Mouse (Mus musculus) lung, postnatal 0 days (tissue): ENCODE measurements around the gene Phox2a. TPM values are rescaled to one million over a fixed set of nuclear protein-coding genes. Genes with fewer than 3 reads are reported as not detected.

Experiments
- ATAC-seq: fragments of 200-750 bp; cut with Nextera tagmentation; 2 replicates; pipeline ENCODE4 v1.8.0; 2017; ENCODE audit warnings: moderate library complexity
- DNase-seq: peaks from one replicate; pipeline ENCODE4 v3.0.0-alpha.2; 2016; ENCODE audit warnings: low spot score
- H3K27ac ChIP-seq: fragments of 300-500 bp; sonication (generic); 2 replicates; pipeline ENCODE4 v1.5.1; 2014; ENCODE audit warnings: antibody characterized with exemption, mild to moderate bottlenecking, low read length, mixed read lengths
- H3K27me3 ChIP-seq: fragments of 300-500 bp; sonication (generic); replicated peaks from 2 replicates; pipeline ENCODE4 v1.6.1; 2014; ENCODE audit warnings: low read length, mixed read lengths; ENCODE audit not compliant: insufficient read depth
- H3K36me3 ChIP-seq: fragments of 300-500 bp; sonication (generic); 2 replicates; pipeline ENCODE4 v1.6.1; 2014; ENCODE audit warnings: low read length, mixed read lengths; ENCODE audit not compliant: insufficient read depth
- H3K4me1 ChIP-seq: fragments of 300-500 bp; sonication (generic); 2 replicates; pipeline ENCODE4 v1.6.1; 2014; ENCODE audit warnings: antibody characterized with exemption, low read depth, low read length, mixed read lengths; ENCODE audit not compliant: insufficient read depth
- H3K4me2 ChIP-seq: fragments of 300-500 bp; sonication (generic); replicated peaks from 2 replicates; pipeline ENCODE4 v1.6.1; 2014; ENCODE audit warnings: low read depth, mild to moderate bottlenecking, low read length, moderate library complexity, mixed read lengths
- H3K4me3 ChIP-seq: fragments of 300-500 bp; sonication (generic); 2 replicates; pipeline ENCODE4 v1.5.1; 2014; ENCODE audit warnings: low read depth, low read length
- H3K9ac ChIP-seq: fragments of 300-500 bp; sonication (generic); replicated peaks from 2 replicates; pipeline ENCODE4 v1.6.1; 2014; ENCODE audit warnings: low read depth, mild to moderate bottlenecking
- H3K9me3 ChIP-seq: fragments of 300-500 bp; sonication (generic); 2 replicates; pipeline ENCODE4 v1.6.1; 2016; ENCODE audit warnings: low read length, mixed read lengths
- CTCF ChIP-seq: IDR thresholded peaks from 2 replicates; pipeline ENCODE4 v1.5.1; 2016; ENCODE audit warnings: antibody characterized with exemption, mild to moderate bottlenecking
- EP300 ChIP-seq: IDR thresholded peaks from 2 replicates; pipeline ENCODE4 v1.6.1; 2016; ENCODE audit warnings: antibody characterized with exemption, mild to moderate bottlenecking, control low read depth
- whole genome bisulfite sequencing: fragments of 180-500 bp; shearing (Covaris S2); extraction: QIAGEN DNeasy Blood & Tissue Kit; methylation state at CpG from one replicate; pipeline ENCODE4 v1.1.7; 2014; 5-methylcytosine and 5-hydroxymethylcytosine counted together
- polyA plus RNA-seq: library from polyadenylated mRNA; unstranded; fragments of >200 nt; fragmentation: Nextera tagmentation; extraction: Ambion mirVana; gene quantifications from 2 replicates; pipeline ENCODE4 v1.2.1, GENCODE M21; 2015

Phox2a gene
- polyA plus RNA-seq, 1 experiment from 2014 or later: not detected

- DNase-seq (no peak), ATAC-seq (no peak)
- Histone ChIP-seq H3K36me3 (no peaks in the 10 kb centered on the region), H3K4me3 (no peak overlapping the region), H3K9ac (no peak overlapping the region), H3K9me3 (no peaks in the 10 kb centered on the region), H3K27me3 (no peaks in the 10 kb centered on the region), H3K27ac (no peak overlapping the region), H3K4me2 (no peak overlapping the region), H3K4me1 (no peaks in the 10 kb centered on the region)
- TF ChIP-seq CTCF: no peak
- no peak for TF ChIP-seq EP300
- 75% methylated on average over 2 of the region's 2 CpGs for WGBS
Measured at GRCm38 (mm10) chr7:101853816-101854215, 35.7 kb downstream of the Phox2a start.

DNA sequence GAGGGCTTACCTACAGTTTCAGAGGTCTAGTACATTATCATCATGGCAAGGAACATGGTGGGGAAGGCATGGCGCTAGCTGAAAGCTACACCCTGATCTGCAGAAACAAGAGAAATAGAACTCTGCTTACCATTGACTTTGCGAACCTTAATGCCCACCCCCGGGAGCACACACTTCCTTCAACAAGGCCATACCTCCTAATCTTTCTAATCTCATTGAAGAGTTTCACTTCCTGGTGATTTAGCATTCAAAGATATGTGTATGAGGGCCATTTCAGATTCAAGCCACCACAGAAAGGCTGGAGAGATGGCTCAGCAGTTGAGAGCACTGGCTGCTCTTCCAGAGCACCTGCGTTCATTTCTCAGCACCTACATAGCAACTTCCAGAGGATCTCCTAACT, 39.0 kb downstream of the Phox2a start, which contains the start of gene Folr2:
Gene Folr2 (minus strand): TSS at position 101 of the 400 bp plus-strand sequence.
- Histone ChIP-seq H3K4me2 (no peak within 1 kb of the TSS), H3K9me3 (no peaks in the 10 kb centered on the region), H3K27me3 (no peaks in the 10 kb centered on the region), H3K9ac (no peak within 1 kb of the TSS), H3K36me3 (no peaks in the 10 kb centered on the region), H3K4me3 (no peak within 1 kb of the TSS), H3K4me1 (no peaks in the 10 kb centered on the region), H3K27ac (no peak within 1 kb of the TSS)
- TF ChIP-seq EP300 (no peak), CTCF (no peak)
- 85% methylated on average over 4 of the region's 4 CpGs for WGBS
- ATAC-seq: no peak
- no peak for DNase-seq

- Histone ChIP-seq H3K4me1 (no peaks in the 10 kb centered on the region), H3K36me3 (no peaks in the 10 kb centered on the region), H3K9ac (no peak overlapping the region), H3K4me2 (no peak overlapping the region), H3K9me3 (no peaks in the 10 kb centered on the region), H3K27me3 (no peaks in the 10 kb centered on the region), H3K4me3 (no peak overlapping the region), H3K27ac (no peak overlapping the region)
- 72% methylated on average over 9 of the region's 9 CpGs for WGBS
- DNase-seq: no peak
- ATAC-seq: peak; percentile 17; the same call in 1 of the 2 replicates
- TF ChIP-seq EP300 (no peak), CTCF (no peak)
Measured at GRCm38 (mm10) chr7:101858362-101858761, 40.2 kb downstream of the Phox2a start.

DNA sequence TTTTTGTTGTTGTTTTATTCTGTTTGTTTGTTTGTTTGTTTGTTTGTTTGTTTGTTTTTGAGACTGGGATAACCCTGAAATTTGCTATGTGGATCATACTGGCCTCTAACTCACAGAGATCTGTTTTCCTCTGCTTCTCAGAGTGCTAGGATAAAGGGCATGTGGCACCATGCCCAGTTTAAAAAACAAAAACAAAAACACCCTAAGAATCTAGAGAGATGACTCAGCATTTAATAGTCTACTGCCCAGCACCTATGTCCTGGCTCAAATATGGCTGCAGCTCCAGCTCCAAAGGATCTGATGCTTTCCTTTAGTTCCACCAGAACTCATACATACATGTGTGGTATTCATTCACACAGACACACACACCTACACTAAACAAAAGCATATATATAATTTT, 42.9 kb downstream of the Phox2a start:
- no peaks in the 10 kb centered on the region for H3K27me3 ChIP-seq
- H3K9ac ChIP-seq: no peak overlapping the region
- no peak overlapping the region for H3K4me3 ChIP-seq
- H3K9me3 ChIP-seq: no peaks in the 10 kb centered on the region
- no peak for ATAC-seq
- H3K36me3 ChIP-seq: no peaks in the 10 kb centered on the region
- no peaks in the 10 kb centered on the region for H3K4me1 ChIP-seq
- H3K27ac ChIP-seq: no peak overlapping the region
- no peak for DNase-seq
- no peak overlapping the region for H3K4me2 ChIP-seq
- TF ChIP-seq EP300 (no peak), CTCF (no peak)

DNA sequence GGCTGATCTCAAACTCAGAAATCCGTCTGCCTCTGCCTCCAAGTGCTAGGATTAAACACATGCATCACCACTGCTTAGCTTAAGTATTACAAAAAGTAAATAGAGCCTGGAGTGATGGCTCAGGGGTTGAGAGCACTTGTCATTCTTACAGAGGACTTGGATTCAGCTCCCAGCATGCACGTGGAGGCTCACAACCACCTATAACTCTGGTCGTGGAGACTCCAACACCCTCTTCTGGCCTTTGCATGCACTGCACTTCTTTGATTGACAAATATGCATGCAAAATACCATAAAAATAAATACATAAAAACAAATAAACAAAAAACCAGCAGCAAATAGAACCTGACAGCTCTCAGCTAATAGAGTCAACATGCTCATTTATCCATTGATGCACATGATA, 44.2 kb downstream of the Phox2a start:
- Histone ChIP-seq H3K4me3 (no peak overlapping the region), H3K4me2 (no peak overlapping the region), H3K36me3 (no peaks in the 10 kb centered on the region), H3K27ac (no peak overlapping the region), H3K9me3 (no peaks in the 10 kb centered on the region), H3K9ac (no peak overlapping the region), H3K4me1 (no peaks in the 10 kb centered on the region), H3K27me3 (no peaks in the 10 kb centered on the region)
- ATAC-seq (no peak), DNase-seq (no peak)
- WGBS: 44% methylated on average over 3 of the region's 3 CpGs
- TF ChIP-seq CTCF (no peak), EP300 (no peak)

GRCm38 (mm10) chr7:101863415-101863814, 45.3 kb downstream of the Phox2a start, which contains the start of gene Anapc15:
Gene Anapc15 (plus strand): TSS chr7:101863715.
- H3K27me3 ChIP-seq: no peaks in the 10 kb centered on the region
- H3K4me1 ChIP-seq: no peaks in the 10 kb centered on the region
- H3K4me3 ChIP-seq: no peak within 1 kb of the TSS
- H3K9me3 ChIP-seq: no peaks in the 10 kb centered on the region
- H3K36me3 ChIP-seq: no peaks in the 10 kb centered on the region
- no peak within 1 kb of the TSS for H3K27ac ChIP-seq
- no peak for DNase-seq
- H3K4me2 ChIP-seq: no peak within 1 kb of the TSS
- TF ChIP-seq EP300: no peak
- no peak for TF ChIP-seq CTCF
- H3K9ac ChIP-seq: no peak within 1 kb of the TSS
- no peak for ATAC-seq
- WGBS: 63% methylated on average over 3 of the region's 3 CpGs
